Mouse (Mus musculus): Measurements from ENCODE around the gene Des. TPM values are rescaled to one million over a fixed set of nuclear protein-coding genes. Genes with fewer than 3 reads are reported as not detected.

The Des gene
- 0.40 TPM for polyA plus RNA-seq (2014; fragmentation: Illumina TruSeq; extraction: RNeasy Lipid Tissue Mini Kit (QIAGEN cat#74804); ENCODE audit: low read depth, low replicate concordance)

GRCm38 (mm10) chr1:75360112-75361031 is at the start of gene Des:
Des (plus strand) TSS chr1:75360329.

GRCm38 (mm10) chr1:75317241-75318201 is 42.6 kb upstream of the Des start, which contains the start of gene Dnpep:
Dnpep (minus strand) TSS chr1:75317990.

GRCm38 (mm10) chr1:75374950-75375936 is 15.1 kb downstream of the Des start, which contains the start of gene Speg:
Speg (plus strand) TSS chr1:75375297.

Other genes starting within 250 kb of the Des start
- gene Nhej1, start 235.1 kb upstream of the Des start, polyA plus RNA-seq (2014; fragmentation: Illumina TruSeq; extraction: RNeasy Lipid Tissue Mini Kit (QIAGEN cat#74804); ENCODE audit: low read depth, low replicate concordance), result 0.89 TPM
- gene Slc23a3, start 226.4 kb upstream of the Des start, polyA plus RNA-seq (2014; fragmentation: Illumina TruSeq; extraction: RNeasy Lipid Tissue Mini Kit (QIAGEN cat#74804); ENCODE audit: low read depth, low replicate concordance), result 5.4 TPM
- gene Cnppd1, start 217.6 kb upstream of the Des start, polyA plus RNA-seq (2014; fragmentation: Illumina TruSeq; extraction: RNeasy Lipid Tissue Mini Kit (QIAGEN cat#74804); ENCODE audit: low read depth, low replicate concordance), result 14.0 TPM
- 11.7 TPM for gene Retreg2, start 217.6 kb upstream of the Des start, polyA plus RNA-seq (2014; fragmentation: Illumina TruSeq; extraction: RNeasy Lipid Tissue Mini Kit (QIAGEN cat#74804); ENCODE audit: low read depth, low replicate concordance)
- gene Zfand2b, start 191.7 kb upstream of the Des start, polyA plus RNA-seq (2014; fragmentation: Illumina TruSeq; extraction: RNeasy Lipid Tissue Mini Kit (QIAGEN cat#74804); ENCODE audit: low read depth, low replicate concordance), result not detected
- 8.3 TPM for gene Abcb6, start 179.9 kb upstream of the Des start, polyA plus RNA-seq (2014; fragmentation: Illumina TruSeq; extraction: RNeasy Lipid Tissue Mini Kit (QIAGEN cat#74804); ENCODE audit: low read depth, low replicate concordance)
- 6.7 TPM for gene Ankzf1, start 168.2 kb upstream of the Des start, polyA plus RNA-seq (2014; fragmentation: Illumina TruSeq; extraction: RNeasy Lipid Tissue Mini Kit (QIAGEN cat#74804); ENCODE audit: low read depth, low replicate concordance)
- 10.1 TPM for gene Atg9a, start 168.1 kb upstream of the Des start, polyA plus RNA-seq (2014; fragmentation: Illumina TruSeq; extraction: RNeasy Lipid Tissue Mini Kit (QIAGEN cat#74804); ENCODE audit: low read depth, low replicate concordance)
- 137 TPM for gene Glb1l, start 149.5 kb upstream of the Des start, polyA plus RNA-seq (2014; fragmentation: Illumina TruSeq; extraction: RNeasy Lipid Tissue Mini Kit (QIAGEN cat#74804); ENCODE audit: low read depth, low replicate concordance)
- 19.9 TPM for gene Stk16, start 149.5 kb upstream of the Des start, polyA plus RNA-seq (2014; fragmentation: Illumina TruSeq; extraction: RNeasy Lipid Tissue Mini Kit (QIAGEN cat#74804); ENCODE audit: low read depth, low replicate concordance)
- 14.7 TPM for gene Tuba4a, start 140.5 kb upstream of the Des start, polyA plus RNA-seq (2014; fragmentation: Illumina TruSeq; extraction: RNeasy Lipid Tissue Mini Kit (QIAGEN cat#74804); ENCODE audit: low read depth, low replicate concordance)
- gene A630095N17Rik, start 128.2 kb upstream of the Des start, polyA plus RNA-seq (2014; fragmentation: Illumina TruSeq; extraction: RNeasy Lipid Tissue Mini Kit (QIAGEN cat#74804); ENCODE audit: low read depth, low replicate concordance), result not detected
- 13.9 TPM for gene Dnajb2, start 123.9 kb upstream of the Des start, polyA plus RNA-seq (2014; fragmentation: Illumina TruSeq; extraction: RNeasy Lipid Tissue Mini Kit (QIAGEN cat#74804); ENCODE audit: low read depth, low replicate concordance)
- not detected for gene Ptprn, start 95.8 kb upstream of the Des start, polyA plus RNA-seq (2014; fragmentation: Illumina TruSeq; extraction: RNeasy Lipid Tissue Mini Kit (QIAGEN cat#74804); ENCODE audit: low read depth, low replicate concordance)
- not detected for gene Resp18, start 81.9 kb upstream of the Des start, polyA plus RNA-seq (2014; fragmentation: Illumina TruSeq; extraction: RNeasy Lipid Tissue Mini Kit (QIAGEN cat#74804); ENCODE audit: low read depth, low replicate concordance)
- 0.81 TPM for gene Dnpep, start 42.3 kb upstream of the Des start, polyA plus RNA-seq (2014; fragmentation: Illumina TruSeq; extraction: RNeasy Lipid Tissue Mini Kit (QIAGEN cat#74804); ENCODE audit: low read depth, low replicate concordance)
- 1.1 TPM for gene Speg, start 15.0 kb downstream of the Des start, polyA plus RNA-seq (2014; fragmentation: Illumina TruSeq; extraction: RNeasy Lipid Tissue Mini Kit (QIAGEN cat#74804); ENCODE audit: low read depth, low replicate concordance)
- 4.3 TPM for gene Gmppa, start 75.6 kb downstream of the Des start, polyA plus RNA-seq (2014; fragmentation: Illumina TruSeq; extraction: RNeasy Lipid Tissue Mini Kit (QIAGEN cat#74804); ENCODE audit: low read depth, low replicate concordance)
- not detected for gene Asic4, start 90.1 kb downstream of the Des start, polyA plus RNA-seq (2014; fragmentation: Illumina TruSeq; extraction: RNeasy Lipid Tissue Mini Kit (QIAGEN cat#74804); ENCODE audit: low read depth, low replicate concordance)
- 0.40 TPM for gene Chpf, start 119.0 kb downstream of the Des start, polyA plus RNA-seq (2014; fragmentation: Illumina TruSeq; extraction: RNeasy Lipid Tissue Mini Kit (QIAGEN cat#74804); ENCODE audit: low read depth, low replicate concordance)
- not detected for gene Tmem198, start 119.2 kb downstream of the Des start, polyA plus RNA-seq (2014; fragmentation: Illumina TruSeq; extraction: RNeasy Lipid Tissue Mini Kit (QIAGEN cat#74804); ENCODE audit: low read depth, low replicate concordance)
- gene Obsl1, start 146.1 kb downstream of the Des start, polyA plus RNA-seq (2014; fragmentation: Illumina TruSeq; extraction: RNeasy Lipid Tissue Mini Kit (QIAGEN cat#74804); ENCODE audit: low read depth, low replicate concordance), result not detected
- not detected for gene Inha, start 146.7 kb downstream of the Des start, polyA plus RNA-seq (2014; fragmentation: Illumina TruSeq; extraction: RNeasy Lipid Tissue Mini Kit (QIAGEN cat#74804); ENCODE audit: low read depth, low replicate concordance)
- 1.5 TPM for gene Stk11ip, start 161.2 kb downstream of the Des start, polyA plus RNA-seq (2014; fragmentation: Illumina TruSeq; extraction: RNeasy Lipid Tissue Mini Kit (QIAGEN cat#74804); ENCODE audit: low read depth, low replicate concordance)
- gene Slc4a3, start 185.9 kb downstream of the Des start, polyA plus RNA-seq (2014; fragmentation: Illumina TruSeq; extraction: RNeasy Lipid Tissue Mini Kit (QIAGEN cat#74804); ENCODE audit: low read depth, low replicate concordance), result 0.20 TPM

Data from kidney, adult 10 weeks (tissue).